Mouse (Mus musculus) adrenal gland (tissue): ENCODE data around the gene Crebl2.

Experiments used
- intact Hi-C: fragments of 180-260 bp; cut with DNase I; formaldehyde crosslinking; loops from one replicate; pipeline ENCODE4 v1.15.1; 2025
- long read RNA-seq, 2 experiments: library from polyadenylated mRNA; unstranded; transcript quantifications; one replicate each; pipeline ENCODE4 v2.0.0; 2020; ENCODE audit warnings: borderline replicate concordance in 1 of 2; ENCODE audit not compliant: insufficient replicate concordance in 1 of 2

The Crebl2 gene
- long read RNA-seq, experiment 1, partial matches to known transcripts: 1 of 24 reads
- long read RNA-seq, experiment 1, other reads (novel, unspliced or antisense): 22 of 24 reads
- long read RNA-seq, experiment 2, partial matches to known transcripts: 0 of 6 reads
- long read RNA-seq, experiment 2, other reads (novel, unspliced or antisense): 5 of 6 reads

DNA sequence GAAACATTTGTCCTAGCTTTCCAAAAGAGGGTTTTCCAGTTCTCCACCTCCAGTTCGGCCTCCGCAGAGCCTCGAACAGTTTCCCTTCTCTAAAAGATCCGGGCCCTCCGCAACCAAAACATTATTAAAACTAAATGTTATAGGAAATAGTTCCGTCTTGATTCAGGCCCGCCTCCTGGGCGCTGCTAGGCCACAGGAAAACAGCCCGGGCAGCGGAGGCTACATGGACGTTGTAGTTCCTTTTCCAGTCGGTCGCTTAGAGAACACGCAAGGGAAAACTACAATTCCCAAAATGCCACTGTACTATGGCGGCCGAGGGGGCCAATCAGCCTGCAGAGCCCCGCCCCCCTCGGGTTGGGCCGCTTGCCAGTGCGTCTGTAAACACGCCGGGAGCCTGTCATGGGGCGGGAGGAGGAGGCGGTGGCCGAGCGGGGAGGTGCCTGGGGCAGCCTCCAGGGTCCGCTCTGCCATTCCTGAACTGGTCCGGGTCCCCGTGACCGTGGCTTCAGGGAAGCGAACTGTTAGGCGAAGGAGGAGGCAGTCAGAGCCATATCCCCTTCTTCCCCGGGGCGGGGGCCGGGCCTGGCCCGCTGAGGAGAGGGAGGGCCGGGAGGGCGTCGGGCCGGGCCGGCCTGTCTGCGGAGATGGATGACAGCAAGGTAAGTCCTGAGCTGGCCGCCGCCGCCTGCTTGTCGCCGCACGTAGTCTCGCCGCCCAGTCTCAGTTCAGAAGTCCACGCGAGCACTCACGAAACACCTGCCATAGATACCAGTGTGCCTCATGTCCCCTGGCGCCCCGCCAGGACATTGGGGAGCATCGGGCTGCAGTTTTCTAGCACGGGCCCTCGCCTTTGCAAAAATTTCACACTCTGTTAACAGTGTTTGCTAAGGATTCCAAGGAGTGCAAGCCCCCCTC is at the start of gene Crebl2:
TSS of gene Crebl2 (plus strand) at position 369 of the 915 bp plus-strand sequence.
- intact Hi-C loops: loop anchor here (5.0 kb wide), 1 partner anchor 38 kb away; the partner anchor contains the start of gene Dusp16

DNA sequence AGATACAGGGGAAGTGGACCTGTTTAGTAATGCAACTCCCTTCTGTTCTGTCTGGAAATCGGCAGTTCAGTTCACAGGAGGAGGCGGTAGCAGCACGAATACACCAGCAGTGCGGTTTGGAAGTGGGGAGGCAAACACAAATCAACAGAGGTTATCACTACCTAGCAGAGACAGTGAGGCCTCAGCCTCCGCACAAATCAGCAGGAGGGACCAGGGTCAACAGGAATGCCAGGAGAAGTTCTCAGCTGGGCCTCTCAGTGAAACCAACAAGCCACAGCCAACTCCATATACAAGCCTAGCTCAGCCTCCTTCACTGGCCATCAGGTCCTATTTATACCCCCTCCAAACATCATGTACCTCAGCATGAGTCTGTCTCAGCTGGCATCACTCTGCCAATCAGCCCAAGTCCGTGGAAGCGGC is 48.5 kb upstream of the Crebl2 start:
- intact Hi-C loops: no loop called here

DNA sequence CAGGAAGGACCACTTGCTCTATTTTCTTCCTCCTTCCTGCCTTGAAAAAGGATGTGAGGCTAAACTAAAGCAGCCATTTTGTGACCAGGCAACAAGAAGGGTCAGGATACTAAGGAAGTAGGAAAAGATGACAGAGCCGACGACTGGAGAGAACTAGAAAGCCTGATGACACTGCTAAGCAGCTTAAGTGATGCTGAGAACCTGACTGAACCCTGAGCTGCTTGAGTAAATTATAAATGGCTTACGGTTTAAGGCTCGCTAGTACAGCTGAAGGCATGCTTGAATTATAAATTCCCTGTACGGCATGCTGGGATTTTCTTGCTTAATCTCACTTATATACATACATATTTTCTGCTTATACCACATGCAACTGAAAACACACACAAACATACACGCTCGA is 47.1 kb upstream of the Crebl2 start:
- intact Hi-C loops: no loop called here

- intact Hi-C loops: no loop called here
These were observed 43.5 kb upstream of the Crebl2 start for GRCm38 (mm10) chr6:134786426-134786825.

DNA sequence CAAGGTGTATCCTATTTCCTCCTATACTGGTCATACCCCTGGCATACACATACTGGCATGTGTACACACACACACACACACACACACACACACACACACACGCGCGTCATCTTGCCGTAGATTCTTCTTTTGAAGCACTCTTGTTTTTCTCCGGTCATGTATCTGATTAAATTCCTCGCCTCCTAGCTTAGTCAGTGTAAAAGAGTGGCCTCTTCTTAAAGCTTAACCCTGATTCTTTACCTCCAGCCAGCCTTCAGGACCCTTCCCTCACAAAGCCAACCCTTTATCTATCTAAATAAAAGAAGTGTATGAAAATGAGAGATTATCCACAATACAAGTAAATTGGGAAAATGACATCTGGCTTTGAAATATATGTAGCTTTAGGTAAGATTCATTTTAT is 40.9 kb upstream of the Crebl2 start:
- intact Hi-C loops: no loop called here

DNA sequence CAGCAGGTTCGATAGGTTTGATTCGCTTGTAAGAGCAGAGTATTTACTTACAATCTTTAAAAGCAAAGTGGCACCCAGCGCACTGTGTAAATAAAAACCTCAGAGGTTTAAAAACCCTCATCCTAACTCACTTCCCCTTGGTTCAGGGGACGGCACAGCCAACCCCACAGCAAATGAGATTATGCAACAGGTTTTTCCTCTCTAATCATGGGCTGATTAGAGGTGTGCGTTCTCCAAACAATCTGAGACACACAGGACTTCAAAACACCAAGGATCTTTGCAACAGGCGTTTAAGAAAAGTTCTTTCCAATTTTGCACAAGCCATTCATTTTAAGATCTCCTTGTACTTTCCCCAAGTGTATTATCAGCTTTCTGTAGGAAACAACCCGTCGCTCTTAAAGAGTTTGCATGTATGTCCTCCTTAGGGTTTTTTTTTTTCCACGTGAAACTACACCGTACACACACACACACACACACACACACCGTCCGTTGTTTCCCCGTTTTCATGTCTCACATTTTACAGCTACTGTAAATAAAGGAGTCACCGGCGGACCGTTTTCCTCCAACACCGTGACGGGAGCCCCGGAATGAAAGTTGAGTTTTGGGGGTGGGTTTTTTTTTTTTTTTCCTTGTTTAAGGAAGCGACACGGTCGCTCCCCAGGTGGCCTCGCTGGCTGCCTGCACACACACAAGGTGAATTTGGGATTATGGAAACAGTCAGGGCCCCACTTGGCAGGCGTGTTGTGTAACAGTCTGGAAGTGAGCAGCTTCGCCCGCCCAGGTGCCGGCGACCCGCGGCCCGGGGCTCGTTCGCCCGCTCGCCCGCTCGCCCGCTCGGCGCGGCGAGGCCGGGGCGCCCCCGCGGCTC is 38.5 kb upstream of the Crebl2 start:
- intact Hi-C loops: loop anchor here (5.0 kb wide), 2 partner anchors 36 to 39 kb away; no protein-coding TSS in a partner anchor

GRCm38 (mm10) chr6:134792141-134793045 is 37.6 kb upstream of the Crebl2 start, which contains the start of gene Dusp16:
Gene Dusp16 (minus strand): TSS chr6:134792625.
- intact Hi-C loops: loop anchor here (5.0 kb wide), 2 partner anchors 35 to 40 kb away; no protein-coding TSS in a partner anchor

DNA sequence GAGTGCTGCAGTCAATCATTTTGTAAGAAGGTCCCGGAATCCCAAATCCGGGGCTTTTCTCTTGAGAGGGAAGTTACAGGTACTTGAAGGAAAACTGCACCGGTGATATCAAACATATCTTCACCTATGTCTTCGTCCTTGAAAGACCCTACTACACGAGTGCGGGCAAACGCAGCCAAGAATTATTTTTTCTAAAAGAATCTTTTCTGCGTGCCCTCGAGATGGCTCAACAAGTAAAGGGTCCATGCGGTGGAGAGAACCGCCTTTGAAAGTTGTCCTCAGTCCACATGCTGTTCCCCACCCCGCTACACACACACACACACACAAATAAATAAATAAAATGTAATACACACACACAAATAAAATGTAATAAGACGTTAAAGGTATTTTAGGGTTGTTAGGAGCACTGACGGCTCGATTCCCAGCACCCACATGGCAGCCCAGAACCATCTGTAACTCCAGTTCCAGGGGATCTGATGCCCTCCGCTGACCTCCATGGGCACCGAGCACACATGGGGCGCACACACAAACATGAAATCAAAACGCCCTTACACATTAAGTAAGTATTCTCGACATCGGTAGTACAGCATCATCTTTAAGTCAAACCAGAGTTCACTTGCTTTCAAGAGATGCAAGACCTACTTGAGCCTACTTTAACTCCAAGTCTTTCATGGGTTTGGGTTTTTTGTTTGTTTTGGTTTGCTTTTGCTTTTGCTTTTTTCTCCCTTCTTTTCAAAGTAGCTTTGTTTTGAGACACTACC is 36.7 kb upstream of the Crebl2 start:
- intact Hi-C loops: loop anchor here (5.0 kb wide), 2 partner anchors 34 to 41 kb away; no protein-coding TSS in a partner anchor

DNA sequence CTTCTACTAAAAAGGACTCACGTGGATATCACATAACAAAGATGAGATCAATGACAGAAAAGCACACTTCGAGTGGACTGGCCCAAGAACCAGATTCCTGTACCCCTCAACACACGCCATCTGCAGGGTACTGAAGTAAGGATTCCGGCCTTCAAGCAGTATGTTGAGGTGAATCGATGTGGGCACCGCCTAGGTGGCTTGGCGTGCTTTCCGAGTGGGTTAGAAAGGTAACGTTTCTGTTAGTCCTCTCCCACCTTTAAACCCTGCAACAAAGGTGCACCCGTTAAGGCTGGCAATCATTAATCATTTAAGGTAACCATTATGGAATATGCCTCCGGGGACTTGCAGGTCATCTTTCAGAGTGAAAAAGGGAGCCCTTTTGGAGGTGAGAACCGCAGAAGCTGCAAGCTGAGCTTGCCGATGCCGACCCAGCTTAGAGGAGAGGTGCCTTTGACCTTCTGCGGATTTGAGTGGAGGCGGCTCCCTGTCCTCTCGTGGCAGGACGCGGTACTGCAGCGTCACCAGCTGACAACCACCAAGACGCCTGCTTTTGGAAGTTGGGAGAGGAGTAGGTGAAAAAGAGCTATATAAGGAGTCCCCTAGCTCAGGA is 35.9 kb upstream of the Crebl2 start:
- intact Hi-C loops: loop anchor here (1.0 to 5.0 kb wide), 3 partner anchors 33 to 135 kb away; no protein-coding TSS in a partner anchor

GRCm38 (mm10) chr6:134796297-134796696 is 33.7 kb upstream of the Crebl2 start:
- intact Hi-C loops: no loop called here

- intact Hi-C loops: no loop called here
These were observed 28.5 kb upstream of the Crebl2 start for GRCm38 (mm10) chr6:134801483-134801882.

- intact Hi-C loops: no loop called here
These were observed 27.3 kb upstream of the Crebl2 start for GRCm38 (mm10) chr6:134802641-134803043.

- intact Hi-C loops: no loop called here
These were observed 25.1 kb upstream of the Crebl2 start for GRCm38 (mm10) chr6:134804736-134805277.

- intact Hi-C loops: no loop called here
These were observed 23.8 kb upstream of the Crebl2 start for GRCm38 (mm10) chr6:134806130-134806529.

DNA sequence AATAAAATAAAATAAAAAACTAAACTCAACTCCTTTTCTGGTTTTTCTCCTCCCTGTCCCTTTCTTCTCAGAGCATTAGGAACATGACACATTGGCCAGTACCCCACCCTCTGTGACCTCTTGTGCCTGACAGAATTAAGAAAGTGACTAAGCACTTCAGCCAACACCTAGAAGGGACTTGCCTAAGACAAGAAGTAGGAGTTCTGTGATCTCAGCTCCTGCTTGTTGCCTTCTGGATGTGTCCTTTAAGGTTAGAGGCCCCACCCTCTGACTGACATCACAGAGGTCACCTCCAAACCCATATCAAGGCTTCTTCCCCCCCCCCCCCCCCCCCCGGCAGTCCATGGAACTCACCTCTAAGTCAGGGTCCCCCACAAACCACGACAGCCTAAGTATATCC is 22.9 kb upstream of the Crebl2 start:
- intact Hi-C loops: no loop called here

- intact Hi-C loops: no loop called here
These were observed 22.2 kb upstream of the Crebl2 start for GRCm38 (mm10) chr6:134807794-134808193.

DNA sequence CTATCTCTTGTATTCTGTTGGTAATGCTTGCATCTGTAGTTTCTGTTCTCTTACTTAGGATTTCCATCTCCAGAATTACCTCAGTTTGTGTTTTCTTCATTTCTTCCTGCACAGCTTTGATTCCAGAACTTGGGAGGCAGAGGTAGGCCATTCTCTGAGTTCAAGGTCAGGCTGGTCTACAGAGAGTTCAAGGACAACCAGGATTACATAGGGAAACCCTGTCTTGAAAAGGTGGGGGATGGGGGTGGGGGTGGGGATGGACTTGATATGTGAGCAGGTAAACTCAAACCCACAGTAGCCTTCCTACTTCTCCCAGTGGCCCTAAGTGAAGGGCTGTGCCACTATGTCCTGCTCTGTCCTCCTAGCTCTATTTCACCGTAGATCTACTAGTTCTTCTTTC is 16.9 kb upstream of the Crebl2 start:
- intact Hi-C loops: no loop called here

DNA sequence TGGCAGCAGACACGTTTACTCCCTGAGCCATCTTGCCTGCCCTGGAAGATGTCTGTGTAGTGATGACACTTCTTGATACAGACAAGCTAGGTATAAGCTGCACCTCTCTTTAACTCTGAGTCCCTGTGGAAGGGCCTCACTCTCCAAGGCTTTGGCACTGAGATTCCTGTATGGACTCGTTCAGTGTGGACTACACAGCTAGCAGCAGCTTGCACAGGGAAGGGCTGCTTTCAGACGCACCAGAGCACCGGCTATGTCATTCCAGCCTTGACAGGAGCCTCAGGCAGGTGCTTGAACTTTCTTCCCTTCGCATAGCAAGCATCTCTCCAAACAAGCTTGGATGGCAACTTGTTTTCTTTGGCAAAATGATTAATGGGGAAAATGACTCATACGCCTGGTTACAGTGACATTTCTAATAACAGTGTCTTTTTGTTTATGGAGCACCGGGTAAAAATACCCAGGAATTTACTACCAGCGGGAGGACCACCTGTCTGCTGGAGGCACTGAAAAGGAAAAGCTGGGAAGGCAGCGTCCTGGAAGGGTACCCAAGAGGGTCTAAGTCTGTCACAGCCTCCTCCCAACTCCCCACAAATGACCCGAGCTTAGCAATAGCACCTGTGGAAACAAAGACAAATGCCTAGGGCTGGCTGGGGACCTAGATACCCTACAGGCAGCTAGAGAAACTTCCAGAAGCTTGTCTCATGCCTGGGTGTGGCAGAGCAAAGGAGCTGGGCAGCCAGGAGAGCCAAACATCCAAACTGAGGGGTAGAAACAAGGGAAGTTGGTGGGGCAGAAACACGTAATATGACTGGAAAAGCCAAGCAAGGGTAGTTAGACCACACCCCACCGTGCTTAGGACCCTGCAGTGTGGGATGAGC is 12.7 kb upstream of the Crebl2 start:
- intact Hi-C loops: no loop called here
